Mouse (Mus musculus): Measurements from ENCODE around the gene Gm5941.
"Not testable (repeated sequence)": the region's sequence is repeated elsewhere in the genome, so short reads cannot be mapped to it uniquely, and the experiment has no call there.

The Gm5941 gene

GRCm38 (mm10) chrX:92489649-92490048 is at the start of gene Gm5941:
Gene Gm5941 (plus strand): TSS chrX:92489949.
- not testable (repeated sequence) for DNase-seq (ENCODE audit: low read depth, low spot score)

DNA sequence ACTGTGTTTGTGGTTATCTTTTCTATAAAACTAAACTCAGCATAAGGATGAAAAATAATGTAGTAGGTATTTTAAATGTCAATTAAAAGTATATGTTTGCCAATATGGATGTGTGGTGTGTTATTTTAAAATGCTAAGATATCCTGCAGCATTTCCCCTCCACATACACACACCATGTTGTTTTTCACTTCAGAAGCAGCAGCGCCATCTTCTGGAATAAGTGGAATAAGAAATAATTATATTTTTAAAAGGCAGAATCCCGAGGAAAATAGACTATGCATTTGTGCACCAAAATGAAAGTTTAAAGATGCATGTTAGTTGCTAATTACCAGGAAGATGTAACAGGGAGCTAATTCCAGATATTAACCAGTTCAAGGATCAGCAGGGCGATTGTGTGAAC is 29.3 kb upstream of the Gm5941 start:
- DNase-seq (ENCODE audit: low read depth, low spot score), result no peak

GRCm38 (mm10) chrX:92464773-92465172 is 25.0 kb upstream of the Gm5941 start:
- no peak for DNase-seq (ENCODE audit: low read depth, low spot score)

DNA sequence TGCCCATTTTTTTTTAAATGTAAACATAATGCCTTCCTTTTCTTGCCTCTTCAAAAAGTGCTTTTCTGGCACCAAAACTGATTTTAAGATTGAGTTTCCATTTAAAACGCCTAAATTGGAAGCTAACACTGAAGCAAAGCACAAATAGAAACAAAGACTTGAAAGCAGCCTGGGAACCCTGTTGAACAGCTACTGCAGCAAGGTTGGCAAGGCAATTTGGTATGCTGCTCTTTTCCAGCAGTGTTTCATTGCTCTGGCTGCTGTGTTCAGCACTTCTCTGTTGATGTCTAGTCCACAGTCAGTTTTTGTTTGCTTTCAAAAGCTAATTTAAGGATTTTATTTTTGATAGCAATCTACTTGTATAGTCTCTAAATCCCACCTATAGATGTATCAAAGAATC is 8.5 kb downstream of the Gm5941 start:
- DNase-seq (ENCODE audit: low read depth, low spot score), result no peak

DNA sequence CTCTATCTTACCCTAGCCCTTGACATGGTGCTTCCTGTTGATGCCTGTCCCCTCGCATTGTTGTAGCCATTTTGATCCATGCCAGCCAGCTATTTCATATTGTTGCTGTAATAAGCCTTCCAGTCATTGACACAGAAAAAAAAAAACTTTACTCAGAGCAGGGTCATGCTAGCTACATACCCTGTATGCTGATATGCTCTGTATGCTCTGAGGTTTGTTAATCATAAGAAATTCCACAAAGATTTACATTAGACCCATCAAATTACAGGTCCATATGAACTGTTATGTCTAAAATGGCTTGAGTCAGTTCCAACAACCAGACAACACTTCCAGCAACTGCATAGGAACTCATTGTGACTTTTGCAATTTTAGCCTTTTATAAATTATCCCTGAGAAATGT is 38.1 kb downstream of the Gm5941 start:
- DNase-seq (ENCODE audit: low read depth, low spot score), result no peak

Data from ZHBTc4 (cell line).